Mouse (Mus musculus): ENCODE measurements around the gene Tnip1.

DNA sequence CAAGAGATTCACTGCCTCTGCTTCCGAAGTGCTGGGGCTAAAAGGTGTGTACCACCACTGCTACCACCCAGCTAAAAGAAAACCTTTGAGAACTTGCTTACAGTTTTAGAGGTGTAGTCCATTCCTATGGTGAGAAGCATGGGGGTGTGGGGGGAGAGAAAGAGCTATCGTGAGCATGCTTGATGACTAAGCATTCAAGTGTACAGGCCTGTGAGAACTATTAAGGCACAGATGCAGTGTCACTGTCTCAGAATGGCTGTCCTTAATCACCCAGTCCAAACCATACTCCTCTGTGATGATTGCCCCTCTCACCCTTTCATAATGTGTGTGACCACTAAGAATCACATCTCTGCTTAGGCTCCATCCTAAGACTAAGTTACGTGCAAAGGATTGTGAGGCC, 93.4 kb downstream of the Tnip1 start:
- TF ChIP-seq MYC (IDR thresholded peaks at IDR 0.05; ENCODE audit: low read depth, low read length) (0 out of 2 replicates have a peak, but pooled peaks have one; percentile 41), POLR2AphosphoS2 (IDR thresholded peaks at IDR 0.05; ENCODE audit: low read length) (no peak), ZNF384 (IDR thresholded peaks at IDR 0.05; ENCODE audit: low read depth, low read length) (no peak), GATA1 (IDR thresholded peaks at IDR 0.05; ENCODE audit: low read depth, low read length) (no peak), USF2 (IDR thresholded peaks at IDR 0.05; ENCODE audit: borderline replicate concordance in 1 of 2, insufficient read depth in 1 of 2, low read depth in 1 of 2, low read length in 2 of 2) (no peak), NRF1 (IDR thresholded peaks at IDR 0.05; ENCODE audit: insufficient read depth, low read depth, low read length, poor library complexity, severe bottlenecking) (no peak), POLR2A (IDR thresholded peaks at IDR 0.05; ENCODE audit: control insufficient read depth in 1 of 2, insufficient read depth in 1 of 2, low read depth in 1 of 2, low read length in 2 of 2, poor library complexity in 1 of 2) (no peak), CTCF (IDR thresholded peaks at IDR 0.05 in 2 of 3, conservative IDR thresholded peaks at IDR 0.05 in 1 of 3; ENCODE audit: control insufficient read depth in 1 of 3, insufficient read depth in 1 of 3, low read depth in 2 of 3, low read length in 3 of 3, poor library complexity in 1 of 3, severe bottlenecking in 1 of 3) (no peak), BHLHE40 (IDR thresholded peaks at IDR 0.05; ENCODE audit: borderline replicate concordance, low read depth, low read length) (no peak), MAX (IDR thresholded peaks at IDR 0.05; ENCODE audit: low read length) (0 out of 2 replicates have a peak, but pooled peaks have one; percentile 23)
